Mouse (Mus musculus): ENCODE data around the gene Vmn1r149. TPM values are rescaled to one million over a fixed set of nuclear protein-coding genes. Genes with fewer than 3 reads are reported as not detected.
"Not testable (repeated sequence)": the region's sequence is repeated elsewhere in the genome, so short reads cannot be mapped to it uniquely, and the experiment has no call there.

The Vmn1r149 gene
- not detected in 2 replicates for polyA plus RNA-seq (2015; fragmentation: Nextera tagmentation; extraction: Ambion mirVana)

GRCm38 (mm10) chr7:22438129-22438528 lies at the start of gene Vmn1r149:
TSS of gene Vmn1r149 (minus strand) at chr7:22438229.
- no CpG with 5 or more reads among the region's 2 CpGs for whole genome bisulfite sequencing
- not testable (repeated sequence) for H3K27ac ChIP-seq (ENCODE audit: low read depth, low read length); H3K9me3 ChIP-seq (ENCODE audit: control insufficient read depth); H3K4me3 ChIP-seq (ENCODE audit: low read depth, low read length); H3K36me3 ChIP-seq (ENCODE audit: control insufficient read depth, insufficient read depth); H3K4me2 ChIP-seq (replicated peaks; ENCODE audit: low read depth); ATAC-seq; H3K4me1 ChIP-seq (replicated peaks; ENCODE audit: control insufficient read depth, insufficient read depth, low read length); H3K9ac ChIP-seq (ENCODE audit: low read depth, low read length); H3K27me3 ChIP-seq (replicated peaks; ENCODE audit: control insufficient read depth, insufficient read depth, low read length)

DNA sequence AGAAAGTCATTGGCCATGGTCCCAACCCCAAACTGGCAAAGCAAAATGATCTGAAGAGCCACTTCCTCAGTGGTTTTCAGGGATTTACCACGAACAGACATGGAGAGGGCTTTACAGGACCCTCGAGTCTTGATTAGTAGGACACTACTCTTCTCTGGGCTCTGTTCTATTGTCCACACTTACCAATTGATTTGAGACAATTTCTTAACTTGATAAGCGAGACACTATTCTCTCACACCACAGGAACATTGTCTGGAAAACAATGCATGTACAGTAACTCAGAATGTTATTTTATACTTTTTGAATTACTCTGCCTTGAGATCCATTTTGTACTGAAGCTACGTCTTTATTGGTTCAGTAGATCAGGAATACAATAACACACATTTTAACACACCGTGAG lies 25.9 kb upstream of the Vmn1r149 start, which contains the start of gene Gm10665:
Gene Gm10665 (minus strand): TSS at position 101 of the 400 bp plus-strand sequence.
- no CpG with 5 or more reads among the region's 5 CpGs for WGBS
- not testable (repeated sequence) for H3K36me3 ChIP-seq (ENCODE audit: control insufficient read depth, insufficient read depth); H3K9ac ChIP-seq (ENCODE audit: low read depth, low read length); H3K4me3 ChIP-seq (ENCODE audit: low read depth, low read length); H3K4me2 ChIP-seq (replicated peaks; ENCODE audit: low read depth); H3K27me3 ChIP-seq (replicated peaks; ENCODE audit: control insufficient read depth, insufficient read depth, low read length); H3K4me1 ChIP-seq (replicated peaks; ENCODE audit: control insufficient read depth, insufficient read depth, low read length); H3K9me3 ChIP-seq (ENCODE audit: control insufficient read depth); ATAC-seq; H3K27ac ChIP-seq (ENCODE audit: low read depth, low read length)

DNA sequence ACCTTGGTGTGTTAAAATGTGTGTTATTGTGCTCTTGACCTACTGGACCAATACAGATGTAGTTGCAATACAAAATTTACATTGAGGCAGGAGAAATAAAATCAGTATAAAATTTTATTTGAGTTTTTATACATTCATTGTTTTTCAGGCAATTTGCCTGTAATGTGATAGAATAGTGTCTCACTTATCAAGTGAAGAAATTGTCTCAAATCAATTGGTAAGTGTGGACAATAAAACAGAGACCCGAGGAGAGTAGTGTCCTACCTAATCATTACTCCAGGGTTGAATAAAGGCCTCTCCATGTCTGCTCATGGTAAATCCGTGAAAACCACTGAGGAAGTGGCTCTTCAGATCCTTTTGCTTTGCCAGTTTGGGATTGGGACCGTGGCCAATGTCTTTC lies 24.7 kb downstream of the Vmn1r149 start, which contains the start of gene Vmn1r148:
Gene Vmn1r148 (plus strand): TSS at position 301 of the 400 bp plus-strand sequence.
- not testable (repeated sequence) for ATAC-seq; H3K36me3 ChIP-seq (ENCODE audit: control insufficient read depth, insufficient read depth); H3K27me3 ChIP-seq (replicated peaks; ENCODE audit: control insufficient read depth, insufficient read depth, low read length); H3K27ac ChIP-seq (ENCODE audit: low read depth, low read length); H3K9ac ChIP-seq (ENCODE audit: low read depth, low read length); H3K4me1 ChIP-seq (replicated peaks; ENCODE audit: control insufficient read depth, insufficient read depth, low read length); H3K4me2 ChIP-seq (replicated peaks; ENCODE audit: low read depth); H3K4me3 ChIP-seq (ENCODE audit: low read depth, low read length); H3K9me3 ChIP-seq (ENCODE audit: control insufficient read depth)
- no CpG with 5 or more reads among the region's 3 CpGs for WGBS

Other genes starting within 250 kb of the Vmn1r149 start
- gene Vmn1r143, start 248.9 kb downstream of the Vmn1r149 start, polyA plus RNA-seq (2015; fragmentation: Nextera tagmentation; extraction: Ambion mirVana), result not detected in 2 replicates
- gene Gm8653, start 237.0 kb downstream of the Vmn1r149 start, polyA plus RNA-seq (2015; fragmentation: Nextera tagmentation; extraction: Ambion mirVana), result not detected in 2 replicates
- not detected in 2 replicates for gene Gm8453, start 208.7 kb downstream of the Vmn1r149 start, polyA plus RNA-seq (2015; fragmentation: Nextera tagmentation; extraction: Ambion mirVana)
- gene Gm4187, start 108.5 kb downstream of the Vmn1r149 start, polyA plus RNA-seq (2015; fragmentation: Nextera tagmentation; extraction: Ambion mirVana), result not detected in 2 replicates
- gene Gm8660, start 67.2 kb downstream of the Vmn1r149 start, polyA plus RNA-seq (2015; fragmentation: Nextera tagmentation; extraction: Ambion mirVana), result not detected in 2 replicates
- gene Vmn1r148, start 24.6 kb downstream of the Vmn1r149 start, polyA plus RNA-seq (2015; fragmentation: Nextera tagmentation; extraction: Ambion mirVana), result not detected in 2 replicates
- gene Gm10665, start 25.8 kb upstream of the Vmn1r149 start, polyA plus RNA-seq (2015; fragmentation: Nextera tagmentation; extraction: Ambion mirVana), result not detected in 2 replicates
- gene Vmn1r151, start 61.4 kb upstream of the Vmn1r149 start, polyA plus RNA-seq (2015; fragmentation: Nextera tagmentation; extraction: Ambion mirVana), result not detected in 2 replicates
- not detected in 2 replicates for gene Vmn1r152, start 84.7 kb upstream of the Vmn1r149 start, polyA plus RNA-seq (2015; fragmentation: Nextera tagmentation; extraction: Ambion mirVana)
- not detected in 2 replicates for gene Gm8677, start 96.7 kb upstream of the Vmn1r149 start, polyA plus RNA-seq (2015; fragmentation: Nextera tagmentation; extraction: Ambion mirVana)
- gene Gm4201, start 127.1 kb upstream of the Vmn1r149 start, polyA plus RNA-seq (2015; fragmentation: Nextera tagmentation; extraction: Ambion mirVana), result not detected in 2 replicates
- gene Gm4565, start 149.9 kb upstream of the Vmn1r149 start, polyA plus RNA-seq (2015; fragmentation: Nextera tagmentation; extraction: Ambion mirVana), result not detected in 2 replicates
- not detected in 2 replicates for gene Vmn1r155, start 219.8 kb upstream of the Vmn1r149 start, polyA plus RNA-seq (2015; fragmentation: Nextera tagmentation; extraction: Ambion mirVana)

Data from intestine, postnatal 0 days (tissue).